Mouse (Mus musculus): ENCODE measurements around the gene Birc5.

The Birc5 gene

DNA sequence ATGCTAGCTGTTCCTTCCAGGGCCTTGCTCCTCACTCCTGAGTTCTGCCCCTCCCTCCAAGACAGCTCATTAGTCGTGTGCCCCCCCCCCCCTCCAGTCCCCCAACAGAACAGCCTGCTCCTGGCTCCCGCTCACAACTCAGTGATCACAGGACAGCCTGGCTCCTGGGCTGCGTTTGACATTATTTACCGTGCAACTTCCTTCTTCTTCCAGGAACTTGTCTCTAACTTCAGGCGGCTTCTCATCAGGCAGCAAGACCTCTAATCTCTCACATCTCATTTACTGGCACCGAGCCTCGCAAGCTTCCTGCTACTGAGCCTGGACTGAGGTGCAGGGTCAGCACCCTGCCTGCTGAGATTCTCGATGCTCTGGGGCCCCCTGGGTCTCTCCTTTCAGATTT lies 32.7 kb downstream of the Birc5 start:
- DNase-seq (ENCODE audit: extremely low read depth, low read depth, low spot score) = no peak

DNA sequence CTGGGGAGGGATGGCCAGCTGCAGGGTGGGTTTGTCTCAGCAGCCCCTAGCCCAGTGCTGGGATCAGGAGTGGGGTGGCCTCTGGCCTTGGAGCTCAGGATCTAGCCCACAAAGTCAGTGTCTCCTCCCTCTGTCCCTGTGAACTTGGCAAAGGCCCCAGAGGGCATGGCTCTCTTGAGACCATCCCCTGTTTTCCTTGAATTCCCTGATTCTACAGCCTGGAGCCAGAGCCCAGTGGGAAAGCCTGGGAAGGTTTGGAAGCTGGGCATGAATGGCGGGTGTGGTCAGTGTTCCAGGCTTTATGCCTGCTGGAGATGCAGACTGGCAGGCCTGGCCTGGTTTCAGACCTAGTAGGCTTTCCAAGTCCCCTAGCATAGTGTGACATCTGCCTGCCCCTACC lies 33.2 kb downstream of the Birc5 start:
- DNase-seq (ENCODE audit: extremely low read depth, low read depth, low spot score) = no peak

DNA sequence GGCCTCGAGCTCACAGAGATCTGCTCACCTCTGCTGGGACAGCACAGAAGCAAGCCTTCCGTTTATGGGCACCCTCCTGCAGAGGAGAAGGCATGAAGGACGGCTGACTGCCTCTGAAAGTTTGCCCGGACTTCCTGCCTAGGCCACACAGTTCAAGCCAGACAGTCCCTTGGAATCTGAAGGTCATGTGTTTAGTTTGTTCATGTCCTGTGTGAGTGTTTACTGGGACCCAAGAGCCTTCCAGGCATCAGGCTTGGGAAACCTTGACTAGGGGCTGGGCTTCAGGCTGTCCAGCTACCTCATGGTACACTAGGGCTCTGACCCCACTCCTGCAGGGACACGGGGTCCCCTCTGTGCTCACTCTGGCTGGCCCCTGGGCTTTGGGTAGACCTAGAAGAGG lies 36.9 kb downstream of the Birc5 start:
- no peak for DNase-seq (ENCODE audit: extremely low read depth, low read depth, low spot score)

DNA sequence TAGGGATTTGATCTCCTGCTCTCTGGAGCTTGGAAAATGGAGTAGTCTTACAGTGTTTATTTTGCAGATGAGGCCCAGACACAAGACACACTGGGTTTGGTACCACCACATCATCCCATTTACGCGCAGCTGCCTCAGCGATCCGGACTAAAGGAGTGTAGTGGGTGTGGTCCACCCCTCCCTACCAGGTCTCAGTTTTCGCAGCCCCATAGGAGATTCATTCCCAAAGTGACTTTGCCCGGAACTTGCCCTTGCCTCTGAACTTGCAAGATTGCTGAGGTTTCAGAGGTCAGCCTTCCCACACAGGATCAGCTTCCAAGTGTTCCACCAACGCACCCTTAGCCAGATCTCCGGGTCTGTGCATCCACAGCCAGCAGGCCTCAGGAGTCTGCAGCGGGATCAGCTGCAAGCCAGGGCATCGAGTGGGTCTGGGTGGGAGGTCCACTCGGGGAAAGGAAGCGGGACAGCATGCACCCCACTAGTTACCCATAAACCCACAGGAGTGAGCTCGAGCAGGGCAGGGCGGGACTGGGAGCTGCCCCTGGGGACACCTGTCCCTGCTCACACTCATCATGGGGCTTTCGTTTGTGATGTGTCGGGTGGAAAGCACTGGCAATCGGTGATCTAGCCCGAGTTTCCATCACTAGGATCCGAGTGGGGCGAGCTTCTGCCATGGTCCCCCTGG lies 39.3 kb downstream of the Birc5 start:
- no peak for DNase-seq (ENCODE audit: extremely low read depth, low read depth, low spot score)

DNA sequence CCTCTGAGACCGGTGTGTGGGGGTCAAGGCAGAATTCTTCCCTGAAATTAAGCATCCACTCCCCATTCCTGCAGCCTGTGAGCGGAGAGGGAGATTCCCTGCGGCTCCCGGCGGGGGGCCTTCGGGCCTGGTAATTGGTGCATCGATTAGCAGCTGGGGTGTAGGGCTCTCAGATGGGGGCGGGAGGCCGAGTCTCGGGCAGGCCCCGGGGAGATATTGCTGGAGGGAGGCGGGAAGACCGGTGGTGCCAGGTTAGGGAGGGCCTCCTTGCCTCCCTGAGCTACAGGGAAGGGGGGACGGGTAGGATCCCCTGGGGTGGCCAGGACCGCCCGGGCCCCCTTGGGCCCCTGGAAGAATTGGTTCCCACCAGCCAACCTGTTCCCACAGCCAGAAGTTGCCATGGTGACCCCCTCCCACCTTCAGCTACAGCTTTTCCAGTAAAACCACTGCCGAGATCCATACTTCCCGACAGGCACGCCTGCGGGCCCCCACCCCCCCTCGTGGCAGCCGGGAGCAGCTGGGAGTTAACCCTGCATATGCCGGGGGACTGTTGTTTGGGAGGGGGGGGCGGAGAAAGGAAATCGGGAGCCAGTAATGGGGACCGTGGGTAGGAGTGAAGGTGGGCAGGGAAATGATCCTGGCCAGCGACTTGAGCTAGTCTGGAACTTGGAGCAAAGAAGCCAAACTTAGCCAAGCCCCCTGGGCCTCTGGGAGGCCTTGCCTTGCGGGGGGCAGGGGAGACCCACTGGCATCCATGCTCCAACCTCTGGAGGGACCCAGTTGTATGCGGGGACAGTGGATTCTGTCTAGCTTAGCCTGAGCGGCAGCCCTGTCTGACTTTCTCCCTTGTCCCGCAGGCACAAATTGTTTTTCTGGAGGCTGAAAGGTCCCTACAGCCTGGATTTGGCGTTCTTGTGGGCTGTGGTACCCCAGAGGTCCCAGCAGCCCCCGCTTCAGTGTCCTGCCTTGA lies 40.1 kb downstream of the Birc5 start:
- DNase-seq (ENCODE audit: extremely low read depth, low read depth, low spot score) = no peak

DNA sequence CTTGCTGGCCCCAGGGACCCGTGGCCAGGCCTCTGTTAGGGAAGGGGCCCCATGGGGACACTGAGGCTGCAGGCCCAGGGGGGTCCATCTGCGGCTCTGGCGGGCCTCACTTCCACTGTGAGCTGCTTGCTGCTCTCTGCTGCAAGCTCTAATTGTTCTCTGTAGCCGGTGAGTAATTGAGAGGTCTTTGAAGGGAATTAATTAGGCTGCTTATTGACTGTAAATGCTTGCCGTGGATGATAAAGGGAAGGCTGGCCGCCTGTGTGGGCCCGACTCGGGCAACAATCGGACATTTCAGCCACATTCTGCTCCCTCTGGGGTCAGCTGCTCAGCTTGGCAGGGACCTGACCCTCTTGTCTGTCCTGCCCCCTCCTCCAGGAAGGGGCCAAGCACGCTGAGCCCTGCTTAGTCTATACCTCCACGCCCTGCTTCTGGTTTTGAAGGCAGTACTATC lies 40.9 kb downstream of the Birc5 start:
- DNase-seq (ENCODE audit: extremely low read depth, low read depth, low spot score) = no peak

DNA sequence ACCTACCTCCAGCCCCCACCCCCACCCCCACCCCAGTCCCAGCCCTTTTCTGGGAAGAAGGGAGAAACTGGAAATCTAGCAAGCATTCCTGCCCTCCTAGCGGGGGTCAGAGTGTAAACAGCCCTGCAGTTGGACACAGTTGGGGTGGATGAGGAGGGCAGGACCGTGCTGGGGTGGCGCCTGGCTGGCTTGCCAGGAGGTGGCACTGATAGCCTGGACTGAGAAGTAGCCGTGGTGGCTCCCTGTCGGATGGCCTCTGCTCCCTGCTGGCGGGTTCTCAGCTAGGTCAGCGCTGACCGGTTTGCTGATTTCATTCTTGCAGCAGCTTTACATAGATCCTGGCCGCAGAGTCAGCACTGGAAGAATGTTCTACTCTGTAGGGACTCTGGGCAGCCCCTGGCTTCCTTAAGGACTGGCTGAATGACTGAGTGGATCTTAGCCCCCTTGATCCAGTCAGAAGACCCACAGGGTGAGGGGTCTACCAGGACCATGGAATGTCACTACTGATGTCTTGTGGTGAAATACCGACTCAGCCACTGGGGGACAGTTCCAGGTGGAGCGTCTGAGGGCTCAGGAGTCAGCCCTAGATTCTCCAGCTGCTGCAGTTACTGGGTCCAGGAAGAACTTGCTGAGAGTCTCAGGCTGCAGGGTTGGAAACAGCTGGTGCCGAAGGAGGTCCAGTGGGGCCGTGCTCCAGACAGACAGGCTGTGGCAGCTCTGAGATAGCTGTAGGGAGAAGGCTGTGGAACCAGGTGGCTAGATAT lies 41.6 kb downstream of the Birc5 start:
- DNase-seq (ENCODE audit: extremely low read depth, low read depth, low spot score) = no peak

DNA sequence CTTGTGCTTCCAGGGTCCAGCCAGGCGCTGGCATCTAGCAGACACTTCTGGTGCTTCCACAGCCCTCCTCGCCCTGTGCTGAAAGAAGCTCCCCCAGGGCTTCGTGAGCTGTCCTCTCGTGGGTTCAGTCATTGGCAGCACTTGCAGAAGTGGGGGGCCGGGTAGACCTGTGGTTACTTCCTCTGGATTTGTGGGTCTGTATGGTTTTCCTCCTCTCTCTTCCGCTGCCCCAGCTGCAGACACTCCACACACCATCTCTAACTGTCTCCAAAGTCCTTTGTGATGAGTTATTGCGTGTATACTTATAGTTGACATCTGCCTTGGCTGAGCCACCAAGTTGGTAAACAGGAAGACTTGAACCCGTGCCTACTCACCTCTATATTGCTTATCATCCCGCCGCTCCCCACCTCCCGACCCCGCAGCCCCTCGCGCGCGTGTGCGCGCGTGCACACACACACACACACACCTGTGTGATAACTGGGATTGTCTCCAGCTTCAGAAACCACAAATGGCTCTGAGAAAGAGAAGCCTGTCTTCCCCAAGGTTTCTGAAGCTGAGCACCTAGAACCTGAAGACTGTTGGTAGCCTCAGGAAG lies 42.6 kb downstream of the Birc5 start:
- DNase-seq (ENCODE audit: extremely low read depth, low read depth, low spot score) = no peak

DNA sequence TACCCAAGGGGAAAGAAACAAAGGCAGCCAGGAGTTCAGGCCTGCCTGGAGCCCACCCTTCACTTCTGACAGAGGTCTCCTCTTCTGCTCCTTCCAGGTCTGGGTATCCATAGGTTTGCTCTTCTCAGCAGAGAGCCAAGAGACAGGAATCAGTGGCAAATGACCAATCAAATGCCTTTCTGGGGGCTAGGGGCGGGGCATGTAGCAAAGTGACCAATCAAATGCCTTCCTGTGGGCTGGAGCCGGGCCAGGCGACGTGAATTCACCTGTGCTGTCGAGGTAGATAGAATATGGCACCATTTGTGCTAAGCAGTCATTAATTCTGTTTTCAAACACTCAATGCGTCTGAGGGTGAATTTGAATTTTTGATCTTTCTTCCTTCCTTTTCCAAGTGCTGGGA lies 43.1 kb downstream of the Birc5 start:
- no peak for DNase-seq (ENCODE audit: extremely low read depth, low read depth, low spot score)

DNA sequence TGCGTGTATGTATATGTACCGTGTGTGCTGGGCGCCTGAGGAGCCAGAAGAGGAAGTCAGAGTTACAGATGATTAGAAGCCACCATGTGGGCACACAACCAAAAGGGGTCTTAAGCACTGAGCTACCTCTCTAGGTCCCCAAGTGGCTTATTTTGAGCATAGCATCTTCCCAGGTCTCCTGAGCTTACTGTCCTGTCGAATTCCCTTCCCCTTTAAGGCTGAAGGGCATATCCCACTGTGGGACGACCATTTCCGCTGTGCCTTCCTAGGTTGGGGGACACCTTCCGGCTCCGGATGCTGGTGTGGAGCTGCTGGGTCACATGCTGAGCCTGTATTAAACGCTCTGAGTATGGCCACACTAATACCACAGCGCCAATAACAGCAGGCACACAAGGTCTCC lies 45.6 kb downstream of the Birc5 start:
- DNase-seq (ENCODE audit: extremely low read depth, low read depth, low spot score) = no peak

DNA sequence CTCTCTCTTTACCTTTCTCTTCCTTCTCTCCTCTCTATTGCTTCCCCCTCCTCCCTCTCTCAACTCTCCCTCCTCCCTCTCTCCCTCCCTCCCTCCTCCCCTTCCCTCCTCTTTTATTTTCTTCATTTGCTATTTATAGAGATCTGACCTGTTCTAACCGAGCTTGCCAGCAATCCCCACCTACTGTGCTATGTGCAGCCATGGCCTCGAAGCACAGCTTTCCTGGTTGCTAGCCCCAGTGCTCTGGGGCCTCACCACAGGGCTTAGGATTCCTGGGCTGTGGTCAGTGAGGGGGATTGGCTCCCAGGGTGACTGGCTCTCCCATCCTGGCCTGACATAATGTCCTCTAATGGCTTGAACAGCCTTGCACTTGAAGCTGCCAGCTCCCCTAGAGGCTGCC lies 47.5 kb downstream of the Birc5 start:
- DNase-seq (ENCODE audit: extremely low read depth, low read depth, low spot score) = no peak

DNA sequence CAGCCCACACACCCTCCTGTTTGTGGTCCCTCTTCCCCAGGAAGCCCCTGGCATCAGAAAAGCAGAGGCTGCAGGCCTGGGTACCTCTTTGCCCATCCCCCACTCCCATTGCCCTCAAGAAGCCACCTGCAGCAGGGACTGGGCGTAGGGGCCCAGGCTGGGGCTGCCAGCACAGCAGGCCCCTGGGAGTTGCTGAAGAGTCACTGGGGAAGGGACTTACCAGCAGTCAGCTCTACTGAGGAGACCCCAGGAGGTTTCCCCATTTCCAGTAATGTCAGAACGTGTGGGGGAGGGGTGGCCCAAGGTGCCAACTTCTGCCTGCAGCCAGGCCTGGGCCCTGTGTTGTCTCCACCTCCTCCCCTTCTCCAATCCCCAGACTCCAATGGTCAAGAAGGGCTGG lies 53.2 kb downstream of the Birc5 start:
- DNase-seq (ENCODE audit: extremely low read depth, low read depth, low spot score) = no peak

DNA sequence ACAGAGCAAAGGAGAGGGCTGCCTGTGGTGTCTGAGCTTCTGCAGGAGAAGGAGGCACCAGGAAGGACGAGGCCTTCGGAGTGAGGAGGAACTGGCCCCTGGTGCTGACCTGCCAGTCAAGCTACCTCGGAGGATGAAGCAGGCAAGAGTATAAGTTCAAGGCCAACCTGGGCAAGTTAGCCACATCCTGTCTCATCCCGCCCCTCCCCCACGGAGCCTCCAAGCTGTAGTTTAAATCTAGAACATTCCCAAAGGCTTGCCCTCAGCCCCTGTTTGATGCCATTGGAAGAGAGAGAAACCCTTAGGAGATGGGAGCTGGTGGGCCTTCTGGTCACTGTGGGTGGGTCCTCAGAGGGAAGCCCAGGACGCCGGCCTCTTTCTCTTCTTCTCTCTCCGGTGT lies 55.4 kb downstream of the Birc5 start:
- no peak for DNase-seq (ENCODE audit: extremely low read depth, low read depth, low spot score)
